Mouse (Mus musculus) ZHBTc4 (cell line): ENCODE results near the gene Znhit6.

ENCODE experiments used
- DNase-seq: peaks from one replicate; pipeline ENCODE4 v3.0.0-alpha.2; 2011; ENCODE audit warnings: low read depth, low spot score

Znhit6 gene

GRCm38 (mm10) chr3:145646009-145646408 is 70.0 kb downstream of the Znhit6 start:
- DNase-seq, result no peak

GRCm38 (mm10) chr3:145646666-145647065 is 70.7 kb downstream of the Znhit6 start:
- no peak for DNase-seq

- DNase-seq, result no peak
These were observed 71.4 kb downstream of the Znhit6 start for GRCm38 (mm10) chr3:145647416-145647815.

GRCm38 (mm10) chr3:145648097-145648931 is 72.3 kb downstream of the Znhit6 start:
- peak; percentile 85 for DNase-seq

GRCm38 (mm10) chr3:145648991-145649851 is 73.2 kb downstream of the Znhit6 start:
- peak; percentile 77 for DNase-seq

GRCm38 (mm10) chr3:145649852-145650202 is 73.8 kb downstream of the Znhit6 start, which contains the start of gene Ccn1:
Gene Ccn1 (minus strand): TSS chr3:145649981.
- peak; percentile 95 for DNase-seq

GRCm38 (mm10) chr3:145650298-145651011 is 74.5 kb downstream of the Znhit6 start:
- DNase-seq, result peak; percentile 14

GRCm38 (mm10) chr3:145651029-145651977 is 75.3 kb downstream of the Znhit6 start:
- peak; percentile 96 for DNase-seq

- no peak for DNase-seq
These were observed 75.9 kb downstream of the Znhit6 start for GRCm38 (mm10) chr3:145651978-145652321.

GRCm38 (mm10) chr3:145652322-145653131 is 76.5 kb downstream of the Znhit6 start:
- peak; percentile 22 for DNase-seq

GRCm38 (mm10) chr3:145653191-145653940 is 77.4 kb downstream of the Znhit6 start:
- peak; percentile 75 for DNase-seq

GRCm38 (mm10) chr3:145654028-145654427 is 78.0 kb downstream of the Znhit6 start:
- DNase-seq, result peak; percentile 12
